Mouse (Mus musculus): Measurements from ENCODE around the gene Gnb3.

DNA sequence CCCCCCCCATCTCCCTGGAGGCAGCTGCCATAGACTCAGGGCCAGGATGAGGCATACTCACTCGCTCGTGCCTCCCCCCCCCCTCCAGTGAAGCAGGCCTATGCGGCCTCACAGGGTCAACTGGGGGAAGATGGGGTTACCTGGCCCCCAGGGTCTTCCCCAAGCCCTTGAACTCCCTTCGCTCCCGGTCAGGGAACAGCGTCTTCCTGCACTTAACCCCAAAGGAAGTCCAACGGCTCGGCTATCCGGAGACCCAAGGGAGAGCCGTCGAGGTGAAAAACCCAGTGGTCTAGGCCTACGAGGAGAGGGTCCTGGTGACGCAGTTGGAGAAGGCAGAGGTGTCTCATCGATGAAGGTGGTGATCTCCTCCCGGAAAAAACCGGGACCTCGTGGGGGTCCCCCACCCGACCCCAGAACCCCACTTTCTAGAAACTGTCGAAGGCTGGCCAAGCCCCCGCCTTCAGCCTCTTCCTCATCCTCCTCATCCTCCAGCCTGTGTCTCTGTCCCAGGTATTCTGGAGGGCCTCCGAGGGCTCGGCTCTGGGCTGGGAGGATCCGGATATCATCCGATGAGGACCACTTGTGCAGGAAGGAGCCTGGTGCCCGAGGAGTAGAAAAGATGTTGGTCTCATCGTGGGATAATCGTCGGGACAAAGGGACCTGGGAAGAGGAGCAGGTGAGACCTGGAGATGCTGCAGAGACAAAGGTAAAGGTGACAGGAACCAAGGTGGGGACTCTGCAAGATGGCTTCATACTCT, 18.7 kb upstream of the Gnb3 start:
- no peak for TF ChIP-seq POLR2A (IDR thresholded peaks at IDR 0.05; ENCODE audit: control insufficient read depth, low read depth, low read length)
- TF ChIP-seq CTCF (IDR thresholded peaks at IDR 0.05; ENCODE audit: control insufficient read depth, insufficient read depth, insufficient replicate concordance, low read depth, low read length): no peak

Data from testis, adult 2 months (tissue).